Mouse (Mus musculus) lung, embryonic 14.5 days (tissue): ENCODE data around the gene Gm11639. TPM values are rescaled to one million over a fixed set of nuclear protein-coding genes. Genes with fewer than 3 reads are reported as not detected.

ENCODE experiments used
- ATAC-seq: fragments of 200-750 bp; cut with Nextera tagmentation; 2 replicates; pipeline ENCODE4 v1.8.0; 2017; ENCODE audit warnings: mild to moderate bottlenecking, moderate TSS enrichment, moderate library complexity; ENCODE audit not compliant: insufficient read depth
- DNase-seq: peaks from one replicate; pipeline ENCODE4 v3.0.0-alpha.2; 2015
- H3K27ac ChIP-seq: fragments of 300-500 bp; sonication (generic); 2 replicates; pipeline ENCODE4 v1.5.1; 2014; ENCODE audit warnings: low read depth, mild to moderate bottlenecking, moderate library complexity
- H3K27me3 ChIP-seq: fragments of 300-500 bp; sonication (generic); 2 replicates; pipeline ENCODE4 v1.6.1; 2014; ENCODE audit warnings: low read length, control low read depth; ENCODE audit not compliant: insufficient read depth
- H3K36me3 ChIP-seq: fragments of 300-500 bp; sonication (generic); 2 replicates; pipeline ENCODE4 v1.6.1; 2014; ENCODE audit warnings: control low read depth; ENCODE audit not compliant: insufficient read depth
- H3K4me1 ChIP-seq: fragments of 300-500 bp; sonication (generic); 2 replicates; pipeline ENCODE4 v1.6.1; 2014; ENCODE audit warnings: antibody characterized with exemption, control low read depth; ENCODE audit not compliant: insufficient read depth
- H3K4me2 ChIP-seq: fragments of 300-500 bp; sonication (generic); 2 replicates; pipeline ENCODE4 v1.6.1; 2014; ENCODE audit warnings: mild to moderate bottlenecking
- H3K4me3 ChIP-seq: fragments of 300-500 bp; sonication (generic); 2 replicates; pipeline ENCODE4 v1.5.1; 2014; ENCODE audit warnings: low read depth, low read length
- H3K9ac ChIP-seq: fragments of 300-500 bp; sonication (generic); 2 replicates; pipeline ENCODE4 v1.6.1; 2014
- H3K9me3 ChIP-seq: fragments of 300-500 bp; sonication (generic); 2 replicates; pipeline ENCODE4 v1.6.1; 2016; ENCODE audit warnings: low read depth, low read length, control low read depth
- CTCF ChIP-seq: IDR thresholded peaks from 2 replicates; pipeline ENCODE4 v1.5.1; 2016; ENCODE audit warnings: antibody characterized with exemption, low read depth
- WGBS: fragments of 180-500 bp; shearing (Covaris S2); extraction: QIAGEN DNeasy Blood & Tissue Kit; methylation state at CpG from one replicate; pipeline ENCODE4 v1.1.7; 2014; 5-methylcytosine and 5-hydroxymethylcytosine counted together
- polyA plus RNA-seq: library from polyadenylated mRNA; unstranded; fragments of >200 nt; fragmentation: Nextera tagmentation; extraction: Ambion mirVana; gene quantifications from 2 replicates; pipeline ENCODE4 v1.2.1, GENCODE M21; 2014

Gene Gm11639
- polyA plus RNA-seq, 1 experiment from 2014 or later = not detected

DNA sequence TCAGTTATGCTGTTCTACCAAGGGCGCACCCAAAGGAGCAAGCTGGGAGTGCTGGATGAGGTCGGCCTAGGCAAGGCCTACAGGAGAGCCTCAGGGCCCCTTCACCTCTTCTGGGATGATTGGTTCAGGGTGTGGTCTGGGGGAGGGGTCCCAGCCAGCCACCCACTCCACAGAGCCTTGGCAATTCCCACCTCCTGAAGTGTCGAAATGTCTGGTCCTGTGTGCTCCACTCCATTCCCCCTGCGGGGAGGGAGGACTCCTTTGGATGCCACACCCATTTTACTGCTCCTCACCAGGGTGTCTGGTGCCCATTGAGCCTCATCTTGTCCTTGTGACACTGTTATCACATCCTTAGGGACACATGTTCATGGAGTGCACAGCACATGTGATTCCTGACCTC lies 39.3 kb upstream of the Gm11639 start:
- H3K9ac ChIP-seq = no peak overlapping the region
- TF ChIP-seq CTCF = no peak
- no peak for DNase-seq
- no peak overlapping the region for H3K4me2 ChIP-seq
- 71% methylated on average over 4 of the region's 4 CpGs for WGBS
- 0 out of 2 replicates have a peak, but pooled peaks have one; percentile 8 for ATAC-seq
- no peak overlapping the region for H3K27ac ChIP-seq
- H3K27me3 ChIP-seq = no peaks in the 10 kb centered on the region
- no peaks in the 10 kb centered on the region for H3K9me3 ChIP-seq
- H3K4me1 ChIP-seq = no peaks in the 10 kb centered on the region
- no peaks in the 10 kb centered on the region for H3K36me3 ChIP-seq
- no peak overlapping the region for H3K4me3 ChIP-seq

DNA sequence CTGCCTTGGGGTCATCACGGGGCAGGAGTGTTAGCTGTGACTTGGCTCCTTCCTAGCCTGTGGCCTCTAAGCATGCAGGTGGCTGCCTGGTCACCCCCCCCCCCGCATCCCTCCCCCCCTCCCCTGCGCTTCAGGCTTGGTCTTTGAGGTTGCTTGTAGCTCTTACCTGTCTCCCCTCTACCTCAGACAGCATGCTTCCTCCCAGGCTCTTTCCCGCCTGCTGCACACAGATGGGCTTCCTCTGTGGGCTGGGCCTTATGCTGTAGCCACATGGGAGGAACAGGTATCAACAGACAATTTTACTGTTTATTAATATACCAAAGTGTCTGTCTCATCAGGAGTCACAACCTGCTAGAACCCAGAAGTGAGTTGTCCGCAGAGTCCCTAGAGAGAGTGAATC lies 38.9 kb upstream of the Gm11639 start:
- DNase-seq (no peak), ATAC-seq (0 out of 2 replicates have a peak, but pooled peaks have one; percentile 8)
- Histone ChIP-seq H3K9ac (no peak overlapping the region), H3K4me1 (no peaks in the 10 kb centered on the region), H3K27ac (no peak overlapping the region), H3K36me3 (no peaks in the 10 kb centered on the region), H3K4me3 (no peak overlapping the region), H3K4me2 (no peak overlapping the region), H3K27me3 (no peaks in the 10 kb centered on the region), H3K9me3 (no peaks in the 10 kb centered on the region)
- WGBS = 81% methylated on average over 5 of the region's 5 CpGs
- no peak for TF ChIP-seq CTCF

DNA sequence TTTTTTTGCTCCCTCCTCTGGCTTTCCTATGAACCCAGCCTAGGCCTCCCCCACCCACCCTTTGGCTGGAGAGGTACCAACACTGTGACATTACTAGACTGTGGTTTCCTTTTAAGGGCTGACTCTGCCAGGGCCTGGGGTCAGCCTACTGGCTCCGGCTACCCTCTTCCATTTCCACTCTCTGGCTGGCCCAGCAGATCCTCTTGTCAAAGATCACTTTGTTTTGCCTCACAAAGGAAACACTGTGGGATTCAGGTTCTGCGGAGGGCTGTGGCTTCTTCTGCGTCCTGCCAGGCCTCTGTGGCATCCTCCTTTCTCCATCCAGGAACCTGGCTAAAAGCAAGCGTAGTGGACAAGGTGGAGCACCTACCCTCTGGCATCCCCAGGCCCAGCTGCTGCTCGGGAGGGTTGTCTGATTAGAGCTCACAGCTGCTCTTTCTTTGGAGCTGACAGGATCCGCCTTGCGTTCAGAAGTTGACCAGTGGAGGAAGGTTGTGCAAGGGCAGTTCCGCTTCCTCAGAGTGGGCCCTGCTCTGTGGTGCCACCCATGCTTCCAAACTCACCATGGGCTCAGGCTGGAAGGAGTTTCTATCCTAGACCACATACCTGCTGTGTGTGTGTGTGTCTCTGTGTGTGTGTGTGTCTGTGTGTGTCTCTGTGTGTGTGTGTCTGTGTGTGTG lies 38.2 kb upstream of the Gm11639 start:
- H3K9me3 ChIP-seq = no peaks in the 10 kb centered on the region
- TF ChIP-seq CTCF = no peak

DNA sequence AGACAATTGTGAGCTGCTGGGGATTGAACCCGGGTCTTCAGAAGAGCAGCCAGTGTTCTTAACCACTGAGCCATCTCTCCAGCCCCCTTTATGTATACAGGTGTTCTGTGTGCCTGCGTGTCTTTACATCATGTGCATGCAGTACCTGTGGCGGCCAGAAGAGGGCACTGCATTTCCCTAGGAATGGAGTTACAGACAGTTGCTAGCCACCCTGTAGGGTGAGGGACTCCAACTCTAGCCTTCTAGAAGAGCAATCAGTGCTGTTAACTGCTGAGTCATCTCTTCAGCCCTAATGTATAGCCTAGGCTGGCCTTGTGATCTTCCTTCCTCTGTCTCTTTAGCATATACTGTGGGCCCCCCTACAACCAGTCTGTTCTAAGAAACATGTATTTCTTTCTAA lies 36.9 kb upstream of the Gm11639 start:
- peak; percentile 76 for TF ChIP-seq CTCF
- Histone ChIP-seq H3K36me3 (no peaks in the 10 kb centered on the region), H3K27me3 (no peaks in the 10 kb centered on the region), H3K27ac (no peak overlapping the region), H3K4me2 (no peak overlapping the region), H3K4me3 (no peak overlapping the region), H3K4me1 (no peaks in the 10 kb centered on the region), H3K9me3 (no peaks in the 10 kb centered on the region), H3K9ac (no peak overlapping the region)
- WGBS = 51% methylated on average over 3 of the region's 3 CpGs
- ATAC-seq (peak; percentile 21; the same call in 1 of the 2 replicates), DNase-seq (peak; percentile 39)

More for the DNA sequence above, 38.2 kb upstream of the Gm11639 start:
- peak; percentile 7 for DNase-seq
- Histone ChIP-seq H3K36me3 (no peaks in the 10 kb centered on the region), H3K4me3 (no peak overlapping the region), H3K27ac (no peak overlapping the region), H3K27me3 (no peaks in the 10 kb centered on the region), H3K9ac (no peak overlapping the region), H3K4me2 (no peak overlapping the region), H3K4me1 (no peaks in the 10 kb centered on the region)
- 57% methylated on average over 8 of the region's 8 CpGs for WGBS
- ATAC-seq = no peak

DNA sequence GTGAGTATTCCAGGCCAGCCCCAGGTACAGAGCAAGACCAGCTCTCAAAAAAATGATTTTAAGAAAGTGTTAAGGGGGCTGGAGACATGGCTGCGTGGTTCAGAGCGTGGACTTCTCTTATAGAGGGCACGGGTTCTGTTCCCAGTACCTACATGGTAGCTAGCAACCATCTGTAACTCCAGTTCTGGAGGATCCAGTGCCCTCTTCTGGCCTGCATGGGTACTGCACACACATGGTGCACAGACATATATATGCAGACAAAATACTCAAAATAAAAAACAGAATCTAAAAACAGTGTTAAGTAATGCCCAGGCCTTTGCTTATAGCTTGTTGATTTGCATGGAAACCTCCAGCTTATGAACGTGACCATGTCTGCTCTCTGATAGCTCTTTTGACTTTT lies 24.9 kb upstream of the Gm11639 start:
- Histone ChIP-seq H3K9me3 (no peaks in the 10 kb centered on the region), H3K36me3 (no peaks in the 10 kb centered on the region), H3K4me3 (no peak overlapping the region), H3K27me3 (no peaks in the 10 kb centered on the region), H3K27ac (no peak overlapping the region), H3K4me1 (no peaks in the 10 kb centered on the region), H3K4me2 (no peak overlapping the region), H3K9ac (no peak overlapping the region)
- no peak for DNase-seq
- ATAC-seq = no peak
- 91% methylated on average over 4 of the region's 4 CpGs for WGBS
- TF ChIP-seq CTCF = no peak

DNA sequence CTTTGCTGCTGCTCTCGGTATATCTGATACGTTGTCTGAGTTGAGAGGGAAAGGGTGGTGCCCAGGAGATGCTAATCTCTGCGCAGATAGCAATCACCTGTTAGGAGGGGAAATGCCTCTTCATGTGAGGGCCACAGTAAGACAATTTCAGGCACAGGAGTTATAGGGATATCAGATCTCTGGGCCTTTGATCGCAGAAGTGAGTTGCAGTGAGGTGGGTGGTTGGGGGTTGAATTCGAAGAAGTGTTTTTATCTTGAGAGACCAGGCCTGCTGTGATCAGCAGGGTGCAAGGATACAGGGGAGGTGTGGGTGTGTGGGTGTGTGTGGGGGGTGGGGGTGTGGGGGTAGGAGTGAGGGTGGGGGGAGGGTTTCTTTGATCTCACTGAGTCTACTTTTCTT lies 24.4 kb upstream of the Gm11639 start:
- DNase-seq (no peak), ATAC-seq (no peak)
- Histone ChIP-seq H3K4me3 (no peak overlapping the region), H3K36me3 (no peaks in the 10 kb centered on the region), H3K27me3 (no peaks in the 10 kb centered on the region), H3K4me1 (no peaks in the 10 kb centered on the region), H3K27ac (no peak overlapping the region), H3K4me2 (no peak overlapping the region), H3K9me3 (no peaks in the 10 kb centered on the region), H3K9ac (no peak overlapping the region)
- WGBS = 78% methylated on average over 5 of the region's 5 CpGs
- TF ChIP-seq CTCF = no peak

DNA sequence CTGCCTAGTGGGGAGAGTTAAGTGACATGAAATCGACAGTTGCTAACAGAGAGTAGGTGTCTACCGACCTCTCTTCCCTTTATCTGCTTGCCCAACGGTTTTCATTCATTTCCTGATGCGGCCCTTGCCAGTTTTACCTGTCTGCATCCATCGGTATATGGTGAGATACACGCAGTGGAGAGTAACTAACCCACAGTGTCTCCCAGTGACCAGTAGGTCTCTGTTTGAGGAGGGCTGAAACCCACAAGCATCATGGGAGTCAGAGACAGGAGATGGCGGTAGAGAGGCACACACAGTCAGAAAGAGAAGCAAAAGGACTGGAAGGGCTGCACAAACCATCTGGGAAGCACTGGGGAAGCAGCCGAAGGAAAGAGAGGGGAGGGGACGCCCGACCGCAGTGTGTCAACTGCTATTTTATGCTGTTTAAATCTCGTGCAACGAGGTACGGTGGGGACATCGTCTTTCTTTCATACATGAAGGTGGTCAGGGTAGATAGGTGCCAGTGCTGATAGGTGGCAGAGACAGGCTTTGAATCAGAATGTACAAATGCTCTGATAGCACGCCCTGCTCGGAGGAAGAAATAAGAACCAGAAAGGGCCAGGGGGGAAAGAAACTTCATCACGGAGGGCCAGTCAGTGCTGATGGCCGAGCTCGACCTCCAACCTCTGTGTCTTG lies 23.8 kb upstream of the Gm11639 start:
- TF ChIP-seq CTCF = peak; percentile 42
- H3K27me3 ChIP-seq = no peaks in the 10 kb centered on the region
- H3K9ac ChIP-seq = no peak overlapping the region
- ATAC-seq (no peak), DNase-seq (no peak)
- no peaks in the 10 kb centered on the region for H3K36me3 ChIP-seq
- H3K4me3 ChIP-seq = no peak overlapping the region
- H3K27ac ChIP-seq = no peak overlapping the region
- WGBS = 71% methylated on average over 20 of the region's 20 CpGs
- no peak overlapping the region for H3K4me2 ChIP-seq
- no peaks in the 10 kb centered on the region for H3K9me3 ChIP-seq
- H3K4me1 ChIP-seq = no peaks in the 10 kb centered on the region
